Mouse (Mus musculus) small intestine, adult 2 months (tissue): ENCODE data around the gene Ndufv3.

Experiments
- CTCF ChIP-seq: fragments of 200-500 bp; IDR thresholded peaks from 2 replicates; pipeline ENCODE4 v1.5.1; 2012; ENCODE audit warnings: low read depth, mild to moderate bottlenecking, control low read depth, inconsistent platforms, low read length, moderate library complexity, mixed read lengths; ENCODE audit not compliant: insufficient replicate concordance, insufficient read length; ENCODE audit errors: extremely low read depth
- POLR2A ChIP-seq: fragments of 200-500 bp; IDR thresholded peaks from 2 replicates; pipeline ENCODE4 v1.6.1; 2012; ENCODE audit warnings: low read depth, mild to moderate bottlenecking, control low read depth, inconsistent platforms, low read length, moderate library complexity

- TF ChIP-seq CTCF (no peak), POLR2A (no peak)
These were observed 60.4 kb downstream of the Ndufv3 start for GRCm38 (mm10) chr17:31580344-31580743.
